Mouse (Mus musculus): ENCODE data around the gene Rsf1. TPM values are rescaled to one million over a fixed set of nuclear protein-coding genes. Genes with fewer than 3 reads are reported as not detected.

Gene Rsf1
- polyA plus RNA-seq, 1 experiment: 4.6 TPM

GRCm38 (mm10) chr7:97563576-97563975, 16.1 kb upstream of the Rsf1 start:
- H3K4me1 ChIP-seq (replicated peaks; ENCODE audit: control insufficient read depth, insufficient read depth, low read length): no peaks in the 10 kb centered on the region
- no peaks in the 10 kb centered on the region for H3K27me3 ChIP-seq (ENCODE audit: control insufficient read depth, insufficient read depth, low read length)
- no peak overlapping the region for H3K4me3 ChIP-seq (ENCODE audit: control insufficient read depth, insufficient read depth, low read length)
- H3K27ac ChIP-seq (ENCODE audit: control insufficient read depth, insufficient read depth, low read length): no peak overlapping the region
- WGBS: 100% methylated on average over 2 of the region's 2 CpGs
- no peaks in the 10 kb centered on the region for H3K36me3 ChIP-seq (ENCODE audit: control insufficient read depth, insufficient read depth, low read length)
- TF ChIP-seq CTCF (IDR thresholded peaks at IDR 0.05; ENCODE audit: borderline replicate concordance, control insufficient read depth, extremely low read depth, insufficient read depth, low read length, poor library complexity) (no peak), POLR2A (IDR thresholded peaks at IDR 0.05; ENCODE audit: control insufficient read depth, extremely low read depth, insufficient read depth, low read length, poor library complexity) (no peak)
- DNase-seq: no peak

GRCm38 (mm10) chr7:97569372-97569771, 10.3 kb upstream of the Rsf1 start:
- Histone ChIP-seq H3K27me3 (ENCODE audit: control insufficient read depth, insufficient read depth, low read length) (no peaks in the 10 kb centered on the region), H3K27ac (ENCODE audit: control insufficient read depth, insufficient read depth, low read length) (no peak overlapping the region), H3K4me3 (ENCODE audit: control insufficient read depth, insufficient read depth, low read length) (no peak overlapping the region), H3K36me3 (ENCODE audit: control insufficient read depth, insufficient read depth, low read length) (no peaks in the 10 kb centered on the region), H3K4me1 (replicated peaks; ENCODE audit: control insufficient read depth, insufficient read depth, low read length) (no peaks in the 10 kb centered on the region)
- no peak for DNase-seq
- no peak for TF ChIP-seq CTCF (IDR thresholded peaks at IDR 0.05; ENCODE audit: borderline replicate concordance, control insufficient read depth, extremely low read depth, insufficient read depth, low read length, poor library complexity)
- TF ChIP-seq POLR2A (IDR thresholded peaks at IDR 0.05; ENCODE audit: control insufficient read depth, extremely low read depth, insufficient read depth, low read length, poor library complexity): no peak
- WGBS: 93% methylated on average over 4 of the region's 4 CpGs

- H3K27ac ChIP-seq (ENCODE audit: control insufficient read depth, insufficient read depth, low read length): no peak overlapping the region
- 95% methylated on average over 1 of the region's 1 CpGs for WGBS
- H3K4me1 ChIP-seq (replicated peaks; ENCODE audit: control insufficient read depth, insufficient read depth, low read length): no peaks in the 10 kb centered on the region
- no peaks in the 10 kb centered on the region for H3K27me3 ChIP-seq (ENCODE audit: control insufficient read depth, insufficient read depth, low read length)
- no peaks in the 10 kb centered on the region for H3K36me3 ChIP-seq (ENCODE audit: control insufficient read depth, insufficient read depth, low read length)
- DNase-seq: no peak
- no peak overlapping the region for H3K4me3 ChIP-seq (ENCODE audit: control insufficient read depth, insufficient read depth, low read length)
- TF ChIP-seq CTCF (IDR thresholded peaks at IDR 0.05; ENCODE audit: borderline replicate concordance, control insufficient read depth, extremely low read depth, insufficient read depth, low read length, poor library complexity) (no peak), POLR2A (IDR thresholded peaks at IDR 0.05; ENCODE audit: control insufficient read depth, extremely low read depth, insufficient read depth, low read length, poor library complexity) (no peak)
These were observed 9.3 kb upstream of the Rsf1 start for GRCm38 (mm10) chr7:97570389-97570788.

- DNase-seq: peak; percentile 34
- Histone ChIP-seq H3K27ac (ENCODE audit: control insufficient read depth, insufficient read depth, low read length) (peak overlapping the region; percentile 66; the same call in 1 of the 2 replicates), H3K36me3 (ENCODE audit: control insufficient read depth, insufficient read depth, low read length) (no peaks in the 10 kb centered on the region), H3K4me1 (replicated peaks; ENCODE audit: control insufficient read depth, insufficient read depth, low read length) (peaks cover 5% of the 10 kb centered on the region; the same call in 1 of the 2 replicates), H3K4me3 (ENCODE audit: control insufficient read depth, insufficient read depth, low read length) (peak overlapping the region; percentile 93), H3K27me3 (ENCODE audit: control insufficient read depth, insufficient read depth, low read length) (no peaks in the 10 kb centered on the region)
- WGBS: 29% methylated on average over 8 of the region's 8 CpGs
- TF ChIP-seq CTCF (IDR thresholded peaks at IDR 0.05; ENCODE audit: borderline replicate concordance, control insufficient read depth, extremely low read depth, insufficient read depth, low read length, poor library complexity) (no peak), POLR2A (IDR thresholded peaks at IDR 0.05; ENCODE audit: control insufficient read depth, extremely low read depth, insufficient read depth, low read length, poor library complexity) (no peak)
These were observed 1.2 kb upstream of the Rsf1 start for GRCm38 (mm10) chr7:97578361-97579066.

GRCm38 (mm10) chr7:97579976-97580842, 520 bp downstream of the Rsf1 start:
- TF ChIP-seq CTCF (IDR thresholded peaks at IDR 0.05; ENCODE audit: borderline replicate concordance, control insufficient read depth, extremely low read depth, insufficient read depth, low read length, poor library complexity): no peak
- TF ChIP-seq POLR2A (IDR thresholded peaks at IDR 0.05; ENCODE audit: control insufficient read depth, extremely low read depth, insufficient read depth, low read length, poor library complexity): no peak
- H3K4me1 ChIP-seq (replicated peaks; ENCODE audit: control insufficient read depth, insufficient read depth, low read length): peaks cover 5% of the 10 kb centered on the region; the same call in 1 of the 2 replicates
- H3K4me3 ChIP-seq (ENCODE audit: control insufficient read depth, insufficient read depth, low read length): peak overlapping the region; percentile 93
- no peaks in the 10 kb centered on the region for H3K36me3 ChIP-seq (ENCODE audit: control insufficient read depth, insufficient read depth, low read length)
- H3K27me3 ChIP-seq (ENCODE audit: control insufficient read depth, insufficient read depth, low read length): no peaks in the 10 kb centered on the region
- peak overlapping the region; percentile 80 for H3K27ac ChIP-seq (ENCODE audit: control insufficient read depth, insufficient read depth, low read length)
- DNase-seq: peak; percentile 66
- WGBS: under 1% methylated on average over 65 of the region's 65 CpGs

- peak; percentile 85 for DNase-seq
- 0% methylated on average over 11 of the region's 11 CpGs for WGBS
- peak overlapping the region; percentile 93 for H3K4me3 ChIP-seq (ENCODE audit: control insufficient read depth, insufficient read depth, low read length)
- no peaks in the 10 kb centered on the region for H3K36me3 ChIP-seq (ENCODE audit: control insufficient read depth, insufficient read depth, low read length)
- TF ChIP-seq POLR2A (IDR thresholded peaks at IDR 0.05; ENCODE audit: control insufficient read depth, extremely low read depth, insufficient read depth, low read length, poor library complexity) (0 out of 2 replicates have a peak, but pooled peaks have one; percentile 50), CTCF (IDR thresholded peaks at IDR 0.05; ENCODE audit: borderline replicate concordance, control insufficient read depth, extremely low read depth, insufficient read depth, low read length, poor library complexity) (no peak)
- H3K27me3 ChIP-seq (ENCODE audit: control insufficient read depth, insufficient read depth, low read length): no peaks in the 10 kb centered on the region
- peak overlapping the region; percentile 80 for H3K27ac ChIP-seq (ENCODE audit: control insufficient read depth, insufficient read depth, low read length)
- peaks cover 5% of the 10 kb centered on the region; the same call in 1 of the 2 replicates for H3K4me1 ChIP-seq (replicated peaks; ENCODE audit: control insufficient read depth, insufficient read depth, low read length)
These were observed 1.1 kb downstream of the Rsf1 start for GRCm38 (mm10) chr7:97580843-97581214.
